Mouse (Mus musculus) embryonic facial prominence, embryonic 13.5 days (tissue): Measurements from ENCODE around the gene Gm4553. TPM values are rescaled to one million over a fixed set of nuclear protein-coding genes. Genes with fewer than 3 reads are reported as not detected.
"Not testable (repeated sequence)": the region's sequence is repeated elsewhere in the genome, so short reads cannot be mapped to it uniquely, and the experiment has no call there.

Experiments used
- ATAC-seq: fragments of 200-750 bp; cut with Nextera tagmentation; 2 replicates; pipeline ENCODE4 v1.8.0; 2017; ENCODE audit warnings: low read depth; ENCODE audit not compliant: insufficient number of reproducible peaks, insufficient read depth, low FRiP score, low TSS enrichment
- H3K27ac ChIP-seq: fragments of 300-500 bp; sonication (generic); 2 replicates; pipeline ENCODE4 v1.5.1; 2015; ENCODE audit warnings: moderate library complexity, mild to moderate bottlenecking, inconsistent platforms
- H3K27me3 ChIP-seq: fragments of 300-500 bp; sonication (generic); 2 replicates; pipeline ENCODE4 v1.6.1; 2015; ENCODE audit warnings: mild to moderate bottlenecking, inconsistent platforms
- H3K36me3 ChIP-seq: fragments of 300-500 bp; sonication (generic); 2 replicates; pipeline ENCODE4 v1.6.1; 2015; ENCODE audit warnings: mild to moderate bottlenecking, inconsistent platforms
- H3K4me1 ChIP-seq: fragments of 300-500 bp; sonication (generic); 2 replicates; pipeline ENCODE4 v1.6.1; 2015; ENCODE audit warnings: inconsistent platforms
- H3K4me2 ChIP-seq: fragments of 300-500 bp; sonication (generic); 2 replicates; pipeline ENCODE4 v1.6.1; 2015; ENCODE audit warnings: moderate library complexity, mild to moderate bottlenecking, inconsistent platforms
- H3K4me3 ChIP-seq: fragments of 300-500 bp; sonication (generic); 2 replicates; pipeline ENCODE4 v1.5.1; 2015; ENCODE audit warnings: mild to moderate bottlenecking, inconsistent platforms
- H3K9ac ChIP-seq: fragments of 300-500 bp; sonication (generic); 2 replicates; pipeline ENCODE4 v1.6.1; 2015; ENCODE audit warnings: mild to moderate bottlenecking, inconsistent platforms
- H3K9me3 ChIP-seq: fragments of 300-500 bp; sonication (generic); 2 replicates; pipeline ENCODE4 v1.6.1; 2016; ENCODE audit warnings: inconsistent platforms
- WGBS: fragments of 180-500 bp; shearing (Covaris S2); methylation state at CpG from one replicate; pipeline ENCODE4 v1.1.7; 2015; ENCODE audit warnings: mixed read lengths; 5-methylcytosine and 5-hydroxymethylcytosine counted together
- polyA plus RNA-seq: library from polyadenylated mRNA; unstranded; fragments of >200 nt; fragmentation: Nextera tagmentation; extraction: Ambion mirVana; gene quantifications from 2 replicates; pipeline ENCODE4 v1.2.1, GENCODE M21; 2015

Gm4553 gene
- polyA plus RNA-seq, 1 experiment from 2014 or later: not detected

DNA sequence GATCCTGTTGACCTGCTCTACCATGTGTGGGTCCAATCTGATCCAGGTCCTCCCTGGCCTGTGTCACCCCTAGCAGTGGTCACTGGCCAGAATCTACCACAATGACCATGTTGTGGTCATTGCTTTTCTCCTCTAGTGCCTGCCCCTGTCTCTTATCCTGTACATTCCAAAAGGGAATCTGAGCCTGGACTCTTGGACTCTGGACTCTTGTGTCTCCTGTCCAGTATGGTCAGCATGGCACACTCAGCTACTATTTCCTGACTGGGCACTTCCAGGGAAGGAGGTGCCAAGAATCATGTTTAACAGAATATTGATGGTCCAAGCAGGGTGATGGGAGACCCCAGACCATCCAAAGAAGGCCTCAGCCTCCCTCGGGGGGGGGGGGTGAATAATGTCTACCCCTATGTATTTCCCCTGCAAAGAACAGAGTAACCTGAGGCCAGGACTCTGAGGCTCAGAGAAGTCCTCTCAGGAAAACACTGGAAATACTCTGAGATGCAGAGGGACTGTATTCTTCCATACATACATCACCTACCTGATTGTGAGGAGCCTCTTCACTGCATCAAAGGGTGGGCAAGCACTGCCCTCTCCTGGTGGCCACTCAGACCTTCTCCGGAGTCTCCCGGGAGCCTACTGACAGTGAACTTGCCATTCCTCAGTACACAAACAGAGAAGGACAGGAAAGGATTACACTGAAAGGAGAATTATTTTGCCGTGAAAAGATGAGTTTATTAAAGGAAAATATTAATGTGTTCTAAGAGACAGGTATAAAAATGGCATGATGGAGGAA, 31.1 kb downstream of the Gm4553 start:
- 56% methylated on average over 4 of the region's 4 CpGs for WGBS
- H3K27ac ChIP-seq: no peak overlapping the region
- H3K4me3 ChIP-seq: no peak overlapping the region
- H3K9me3 ChIP-seq: no peaks in the 10 kb centered on the region
- H3K36me3 ChIP-seq: no peaks in the 10 kb centered on the region
- H3K4me1 ChIP-seq: no peaks in the 10 kb centered on the region
- no peak overlapping the region for H3K9ac ChIP-seq
- H3K4me2 ChIP-seq: no peak overlapping the region
- ATAC-seq: no peak
- peaks cover 5% of the 10 kb centered on the region; the same call in 1 of the 2 replicates for H3K27me3 ChIP-seq

- no peak for ATAC-seq
- Histone ChIP-seq H3K27me3 (peaks cover 3% of the 10 kb centered on the region; the same call in 1 of the 2 replicates), H3K27ac (no peak overlapping the region), H3K36me3 (no peaks in the 10 kb centered on the region), H3K4me2 (no peak overlapping the region), H3K9me3 (no peaks in the 10 kb centered on the region), H3K9ac (no peak overlapping the region), H3K4me3 (no peak overlapping the region), H3K4me1 (no peaks in the 10 kb centered on the region)
- 61% methylated on average over 4 of the region's 4 CpGs for WGBS
Observed at GRCm38 (mm10) chr7:142128843-142129242, 36.7 kb downstream of the Gm4553 start.

GRCm38 (mm10) chr7:142120629-142121028, 44.9 kb downstream of the Gm4553 start, which contains the start of gene Gm45618:
Gm45618 (minus strand) TSS chr7:142120729.
- not testable (repeated sequence) for ATAC-seq, H3K9me3 ChIP-seq, H3K27me3 ChIP-seq, H3K36me3 ChIP-seq, H3K4me2 ChIP-seq, H3K9ac ChIP-seq, H3K27ac ChIP-seq, H3K4me1 ChIP-seq, H3K4me3 ChIP-seq
- WGBS: 81% methylated on average over 1 of the region's 1 CpGs

- Histone ChIP-seq H3K4me2 (no peak overlapping the region), H3K9me3 (no peaks in the 10 kb centered on the region), H3K27ac (no peak overlapping the region), H3K4me3 (no peak overlapping the region), H3K27me3 (no peaks in the 10 kb centered on the region; the same call in 1 of the 2 replicates), H3K9ac (no peak overlapping the region), H3K36me3 (no peaks in the 10 kb centered on the region), H3K4me1 (no peaks in the 10 kb centered on the region)
- no peak for ATAC-seq
- 16% methylated on average over 5 of the region's 5 CpGs for WGBS
Observed at GRCm38 (mm10) chr7:142119632-142120031, 45.9 kb downstream of the Gm4553 start.

Other genes starting within 250 kb of the Gm4553 start
- gene Tollip, start 247.2 kb downstream of the Gm4553 start, polyA plus RNA-seq: 40.9 and 42.6 TPM in 2 replicates
- 1.1 and 1.2 TPM in 2 replicates for gene Brsk2, start 216.0 kb downstream of the Gm4553 start, polyA plus RNA-seq
- 66.1 and 69.2 TPM in 2 replicates for gene Mob2, start 104.7 kb downstream of the Gm4553 start, polyA plus RNA-seq
- gene Dusp8, start 69.9 kb downstream of the Gm4553 start, polyA plus RNA-seq: 2.4 and 2.6 TPM in 2 replicates
- not detected in 2 replicates for gene Gm45618, start 45.0 kb downstream of the Gm4553 start, polyA plus RNA-seq
- not detected in 2 replicates for gene Gm39115, start 29.7 kb downstream of the Gm4553 start, polyA plus RNA-seq
- gene Gm45337, start 21.1 kb downstream of the Gm4553 start, polyA plus RNA-seq: not detected in 2 replicates
- gene Gm29735, start 8.6 kb downstream of the Gm4553 start, polyA plus RNA-seq: not detected in 2 replicates
- not detected in 2 replicates for gene Krtap5-2, start 10.3 kb upstream of the Gm4553 start, polyA plus RNA-seq
- gene Gm10153, start 24.6 kb upstream of the Gm4553 start, polyA plus RNA-seq: not detected in 2 replicates
- gene Krtap5-3, start 35.6 kb upstream of the Gm4553 start, polyA plus RNA-seq: not detected in 2 replicates
- not detected in 2 replicates for gene Gm7579, start 46.1 kb upstream of the Gm4553 start, polyA plus RNA-seq
- not detected in 2 replicates for gene Krtap5-5, start 64.2 kb upstream of the Gm4553 start, polyA plus RNA-seq
- not detected in 2 replicates for gene Gm40460, start 75.3 kb upstream of the Gm4553 start, polyA plus RNA-seq
- not detected in 2 replicates for gene Gm2431, start 92.6 kb upstream of the Gm4553 start, polyA plus RNA-seq
- not detected in 2 replicates for gene Gm4559, start 108.6 kb upstream of the Gm4553 start, polyA plus RNA-seq
- not detected in 2 replicates for gene Krtap5-1, start 131.4 kb upstream of the Gm4553 start, polyA plus RNA-seq
- gene Krtap5-4, start 137.8 kb upstream of the Gm4553 start, polyA plus RNA-seq: not detected in 2 replicates
- 2.5 and 3.3 TPM in 2 replicates for gene Ifitm10, start 208.0 kb upstream of the Gm4553 start, polyA plus RNA-seq
- gene Gm49369, start 216.9 kb upstream of the Gm4553 start, polyA plus RNA-seq: not detected in 2 replicates
- 210 and 222 TPM in 2 replicates for gene Ctsd, start 222.3 kb upstream of the Gm4553 start, polyA plus RNA-seq